Mouse (Mus musculus): ENCODE measurements around the gene Krt18.
A peak's percentile ranks its signal among the peaks of the same experiment; 100 is the strongest.

Krt18 gene

GRCm38 (mm10) chr15:102012260-102012765 is 15.7 kb upstream of the Krt18 start:
- DNase-seq (ENCODE audit: low spot score): no peak

GRCm38 (mm10) chr15:102013651-102014050 is 14.3 kb upstream of the Krt18 start:
- no peak for DNase-seq (ENCODE audit: low spot score)

- no peak for DNase-seq (ENCODE audit: low spot score)
Measured at GRCm38 (mm10) chr15:102014848-102015247, 13.1 kb upstream of the Krt18 start.

GRCm38 (mm10) chr15:102016096-102016495 is 11.9 kb upstream of the Krt18 start:
- no peak for DNase-seq (ENCODE audit: low spot score)

- no peak for DNase-seq (ENCODE audit: low spot score)
Measured at GRCm38 (mm10) chr15:102016787-102017186, 11.2 kb upstream of the Krt18 start.

- no peak for DNase-seq (ENCODE audit: low spot score)
Measured at GRCm38 (mm10) chr15:102017918-102018463, 10.0 kb upstream of the Krt18 start.

GRCm38 (mm10) chr15:102022481-102022880 is 5.5 kb upstream of the Krt18 start:
- no peak for DNase-seq (ENCODE audit: low spot score)

- DNase-seq (ENCODE audit: low spot score): no peak
Measured at GRCm38 (mm10) chr15:102023888-102024287, 4.1 kb upstream of the Krt18 start.

GRCm38 (mm10) chr15:102025136-102025872 is 2.7 kb upstream of the Krt18 start:
- DNase-seq (ENCODE audit: low spot score): no peak

- no peak for DNase-seq (ENCODE audit: low spot score)
Measured at GRCm38 (mm10) chr15:102026430-102026829, 1.6 kb upstream of the Krt18 start.

- DNase-seq (ENCODE audit: low spot score): no peak
Measured at GRCm38 (mm10) chr15:102034121-102035053, 6.4 kb downstream of the Krt18 start.

GRCm38 (mm10) chr15:102040277-102040676 is 12.3 kb downstream of the Krt18 start:
- DNase-seq (ENCODE audit: low spot score): no peak

- DNase-seq (ENCODE audit: low spot score): no peak
Measured at GRCm38 (mm10) chr15:102041951-102042350, 14.0 kb downstream of the Krt18 start.

GRCm38 (mm10) chr15:102044745-102045144 is 16.8 kb downstream of the Krt18 start:
- no peak for DNase-seq (ENCODE audit: low spot score)

- no peak for DNase-seq (ENCODE audit: low spot score)
Measured at GRCm38 (mm10) chr15:102045691-102046090, 17.7 kb downstream of the Krt18 start.

GRCm38 (mm10) chr15:102048006-102048405 is 20.0 kb downstream of the Krt18 start:
- DNase-seq (ENCODE audit: low spot score): no peak

GRCm38 (mm10) chr15:102049871-102050270 is 21.9 kb downstream of the Krt18 start:
- no peak for DNase-seq (ENCODE audit: low spot score)

- peak; percentile 26 for DNase-seq (ENCODE audit: low spot score)
Measured at GRCm38 (mm10) chr15:102051920-102052683, 24.1 kb downstream of the Krt18 start.

- no peak for DNase-seq (ENCODE audit: low spot score)
Measured at GRCm38 (mm10) chr15:102056495-102057174, 28.7 kb downstream of the Krt18 start.

GRCm38 (mm10) chr15:102065661-102066325 is 37.8 kb downstream of the Krt18 start:
- peak; percentile 85 for DNase-seq (ENCODE audit: low spot score)

Data from ovary, adult 18-20 months (tissue).